24 mouse cellular contexts compared by ENCODE assay signal in the genomic region with DNA sequence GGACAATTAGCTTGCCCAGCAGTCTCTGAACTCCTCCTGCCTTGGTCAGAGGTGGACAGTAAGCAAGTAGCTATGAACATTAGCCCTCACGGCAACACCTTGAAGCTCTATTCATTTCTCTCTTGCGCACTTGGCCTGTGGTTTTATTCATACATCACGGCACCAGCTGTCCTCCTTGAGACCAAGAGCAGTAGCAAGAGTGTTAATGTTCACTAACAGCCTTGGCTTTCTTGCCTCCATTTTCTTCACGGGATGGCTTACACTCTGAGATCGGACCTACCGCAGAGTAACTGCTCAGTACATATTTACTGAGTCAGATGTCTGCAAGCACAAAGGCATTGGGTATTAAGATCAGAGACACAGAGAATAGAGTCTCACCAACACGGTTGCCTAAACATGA.
"Had no signal": no experiment of that assay in that cellular context is flagged by ENCODE, and none has a peak within 500 bp of the region (broad histone marks: within the 10 kb centered on the region; RNA-seq: fewer than 3 reads in every experiment).

No protein-coding gene starts in this region.

- H3K4me1 ChIP-seq: heart, embryonic 12.5 days; intestine, embryonic 15.5 days; limb, embryonic 13.5 days; limb, embryonic 15.5 days; liver, embryonic 12.5 days had no signal

- H3K4me3 ChIP-seq: gastrocnemius, adult 2 months; heart, adult 2 months; heart, embryonic 12.5 days; hindbrain, embryonic 10.5 days; hindbrain, embryonic 12.5 days; intestine, embryonic 15.5 days; kidney, embryonic 15.5 days; layer of hippocampus, adult 2 months; limb, embryonic 13.5 days; limb, embryonic 15.5 days; liver, embryonic 12.5 days had no signal

- DNase-seq: gastrocnemius, adult 2 months; gastrocnemius, postnatal 10 days; gastrocnemius, postnatal 25 days; heart, adult 2 months; heart, postnatal 10 days; heart, postnatal 4 days; kidney, adult 2 months; kidney, adult 9 months; kidney, postnatal 4 days; left cerebral cortex, postnatal 4 days had no signal

- H3K9ac ChIP-seq: heart, embryonic 12.5 days; hindbrain, embryonic 12.5 days; hindbrain, embryonic 14.5 days; intestine, embryonic 15.5 days; kidney, embryonic 15.5 days; limb, embryonic 13.5 days; limb, embryonic 15.5 days; liver, embryonic 12.5 days; liver, embryonic 14.5 days had no signal

- H3K27ac ChIP-seq: gastrocnemius, adult 2 months; heart, adult 2 months; hindbrain, embryonic 10.5 days; hindbrain, embryonic 12.5 days; hindbrain, embryonic 14.5 days; intestine, embryonic 15.5 days; layer of hippocampus, adult 2 months; limb, embryonic 13.5 days; limb, embryonic 15.5 days; liver, embryonic 12.5 days; liver, embryonic 14.5 days had no signal

- H3K9me3 ChIP-seq: hindbrain, embryonic 10.5 days; hindbrain, embryonic 12.5 days; intestine, embryonic 15.5 days; kidney, embryonic 15.5 days; limb, embryonic 13.5 days; limb, embryonic 15.5 days; liver, embryonic 12.5 days had no signal

- H3K4me2 ChIP-seq: heart, embryonic 12.5 days; hindbrain, embryonic 12.5 days; hindbrain, embryonic 14.5 days; intestine, embryonic 15.5 days; kidney, embryonic 15.5 days; limb, embryonic 13.5 days; limb, embryonic 15.5 days; liver, embryonic 12.5 days had no signal

- ATAC-seq: hindbrain, embryonic 16.5 days; inflammation-experienced regulatory T-cells, adult 6 months; intestine, postnatal 0 days; liver, embryonic 12.5 days had no signal

- H3K27me3 ChIP-seq: heart, embryonic 12.5 days; hindbrain, embryonic 12.5 days; intestine, embryonic 15.5 days; kidney, embryonic 15.5 days; limb, embryonic 13.5 days; limb, embryonic 15.5 days; liver, embryonic 12.5 days had no signal
